Mouse (Mus musculus): Measurements from ENCODE around the gene Gm8332.
"Not testable (repeated sequence)": the region's sequence is repeated elsewhere in the genome, so short reads cannot be mapped to it uniquely, and the experiment has no call there.

- not testable (repeated sequence) for TF ChIP-seq CTCF, POLR2A (IDR thresholded peaks at IDR 0.05; ENCODE audit: extremely low read depth, insufficient read depth, low read length)
These were observed 31.8 kb downstream of the Gm8332 start for GRCm38 (mm10) chr12:88218059-88218458.
